Mouse (Mus musculus) ES-E14 (cell line): ENCODE data around the gene Ydjc.

ENCODE experiments used
- CHD2 ChIP-seq: IDR thresholded peaks from 2 replicates; pipeline ENCODE4 v1.6.1; 2014; ENCODE audit warnings: mild to moderate bottlenecking, low read depth, low read length, inconsistent platforms
- HCFC1 ChIP-seq: IDR thresholded peaks from 2 replicates; pipeline ENCODE4 v1.6.1; 2012; ENCODE audit warnings: low read length, inconsistent platforms, borderline replicate concordance; ENCODE audit not compliant: insufficient read depth
- MAFK ChIP-seq: IDR thresholded peaks from 2 replicates; pipeline ENCODE4 v1.6.1; 2014; ENCODE audit warnings: mild to moderate bottlenecking, low read depth, low read length, inconsistent platforms; ENCODE audit not compliant: insufficient read depth
- ZC3H11A ChIP-seq: IDR thresholded peaks from 2 replicates; pipeline ENCODE4 v1.6.1; 2012; ENCODE audit warnings: low read depth, mild to moderate bottlenecking, inconsistent platforms, low read length, borderline replicate concordance
- ZNF384 ChIP-seq: IDR thresholded peaks from 2 replicates; pipeline ENCODE4 v1.6.1; 2012; ENCODE audit warnings: low read depth, low read length, inconsistent platforms

- TF ChIP-seq ZC3H11A (no peak), HCFC1 (no peak), ZNF384 (no peak), MAFK (no peak), CHD2 (no peak)
Observed at GRCm38 (mm10) chr16:17117309-17117799, 27.1 kb upstream of the Ydjc start.
